Mouse (Mus musculus) heart, postnatal 0 days (tissue): ENCODE measurements at regions not wholly inside any gene's neighbourhood (a gene's known extent, or its start where the extent isn't known, plus 50 kb on each side); places are given as distances from the start of the nearest gene placed in this dataset.

Experiments
- ATAC-seq: fragments of 200-750 bp; cut with Nextera tagmentation; 2 replicates; pipeline ENCODE4 v1.8.0; 2017; ENCODE audit warnings: low read depth, moderate number of reproducible peaks, moderate library complexity; ENCODE audit not compliant: insufficient read depth
- DNase-seq: peaks from one replicate; pipeline ENCODE4 v3.0.0-alpha.2; 2016; ENCODE audit warnings: low spot score
- H3K27ac ChIP-seq: fragments of 300-500 bp; sonication (generic); 2 replicates; pipeline ENCODE4 v1.5.1; 2014; ENCODE audit warnings: low read depth, mild to moderate bottlenecking
- H3K27me3 ChIP-seq: fragments of 300-500 bp; sonication (generic); 2 replicates; pipeline ENCODE4 v1.6.1; 2014; ENCODE audit warnings: low read length, mixed read lengths; ENCODE audit not compliant: control insufficient read depth, insufficient read depth
- H3K36me3 ChIP-seq: fragments of 300-500 bp; sonication (generic); replicated peaks from 2 replicates; pipeline ENCODE4 v1.6.1; 2014; ENCODE audit warnings: low read length, mixed read lengths; ENCODE audit not compliant: control insufficient read depth, insufficient read depth
- H3K4me1 ChIP-seq: fragments of 300-500 bp; sonication (generic); 2 replicates; pipeline ENCODE4 v1.6.1; 2014; ENCODE audit warnings: antibody characterized with exemption; ENCODE audit not compliant: control insufficient read depth, insufficient read depth
- H3K4me2 ChIP-seq: fragments of 300-500 bp; sonication (generic); 2 replicates; pipeline ENCODE4 v1.6.1; 2014; ENCODE audit warnings: low read depth, mild to moderate bottlenecking, low read length, moderate library complexity
- H3K4me3 ChIP-seq: fragments of 300-500 bp; sonication (generic); 2 replicates; pipeline ENCODE4 v1.5.1; 2014; ENCODE audit warnings: low read depth, low read length
- H3K9ac ChIP-seq: fragments of 300-500 bp; sonication (generic); replicated peaks from 2 replicates; pipeline ENCODE4 v1.6.1; 2014; ENCODE audit warnings: low read depth, low read length, mixed read lengths
- H3K9me3 ChIP-seq: fragments of 300-500 bp; sonication (generic); replicated peaks from 2 replicates; pipeline ENCODE4 v1.6.1; 2016; ENCODE audit warnings: low read length; ENCODE audit not compliant: control insufficient read depth
- CTCF ChIP-seq: IDR thresholded peaks from 2 replicates; pipeline ENCODE4 v1.5.1; 2016; ENCODE audit warnings: antibody characterized with exemption, control low read depth, low read depth
- EP300 ChIP-seq: IDR thresholded peaks from 2 replicates; pipeline ENCODE4 v1.6.1; 2016; ENCODE audit warnings: antibody characterized with exemption, low read depth
- WGBS: fragments of 180-500 bp; shearing (Covaris S2); extraction: QIAGEN DNeasy Blood & Tissue Kit; methylation state at CpG from one replicate; pipeline ENCODE4 v1.1.7; 2014; 5-methylcytosine and 5-hydroxymethylcytosine counted together

- 76% methylated on average over 5 of the region's 5 CpGs for WGBS
Observed at GRCm38 (mm10) chr9:87524890-87525684, 206.0 kb downstream of the Tbx18 start.

GRCm38 (mm10) chr9:87510683-87511082 lies 220.4 kb downstream of the Tbx18 start:
- H3K4me1 ChIP-seq, result no peaks in the 10 kb centered on the region
- 64% methylated on average over 4 of the region's 4 CpGs for WGBS
- H3K4me3 ChIP-seq, result no peak overlapping the region
- TF ChIP-seq CTCF (no peak), EP300 (no peak)
- no peak overlapping the region for H3K4me2 ChIP-seq
- H3K9ac ChIP-seq, result no peak overlapping the region
- no peaks in the 10 kb centered on the region for H3K9me3 ChIP-seq
- no peaks in the 10 kb centered on the region for H3K27me3 ChIP-seq
- H3K36me3 ChIP-seq, result no peaks in the 10 kb centered on the region
- DNase-seq (no peak), ATAC-seq (no peak)
- no peak overlapping the region for H3K27ac ChIP-seq

More at GRCm38 (mm10) chr9:87524890-87525684, 206.0 kb downstream of the Tbx18 start:
- H3K9ac ChIP-seq, result no peak overlapping the region
- TF ChIP-seq CTCF (no peak), EP300 (no peak)
- H3K36me3 ChIP-seq, result no peaks in the 10 kb centered on the region
- no peak overlapping the region for H3K4me2 ChIP-seq
- DNase-seq (no peak), ATAC-seq (no peak)
- H3K9me3 ChIP-seq, result no peaks in the 10 kb centered on the region
- no peak overlapping the region for H3K27ac ChIP-seq
- no peak overlapping the region for H3K4me3 ChIP-seq
- H3K27me3 ChIP-seq, result no peaks in the 10 kb centered on the region
- H3K4me1 ChIP-seq, result no peaks in the 10 kb centered on the region

GRCm38 (mm10) chr9:87504673-87505385 lies 226.2 kb downstream of the Tbx18 start:
- no peak overlapping the region for H3K27ac ChIP-seq
- no peak overlapping the region for H3K4me3 ChIP-seq
- no peak overlapping the region for H3K9ac ChIP-seq
- ATAC-seq (no peak), DNase-seq (no peak)
- H3K9me3 ChIP-seq, result no peaks in the 10 kb centered on the region
- TF ChIP-seq EP300 (no peak), CTCF (no peak)
- H3K4me2 ChIP-seq, result no peak overlapping the region
- 60% methylated on average over 10 of the region's 10 CpGs for WGBS
- no peaks in the 10 kb centered on the region for H3K36me3 ChIP-seq
- no peaks in the 10 kb centered on the region for H3K4me1 ChIP-seq
- no peaks in the 10 kb centered on the region for H3K27me3 ChIP-seq

GRCm38 (mm10) chr9:87464141-87464540 lies 208.8 kb upstream of the Cep162 start:
- DNase-seq (no peak), ATAC-seq (no peak)
- WGBS, result 75% methylated on average over 3 of the region's 3 CpGs
- H3K4me2 ChIP-seq, result no peak overlapping the region
- H3K4me3 ChIP-seq, result no peak overlapping the region
- H3K27ac ChIP-seq, result no peak overlapping the region
- H3K27me3 ChIP-seq, result no peaks in the 10 kb centered on the region
- H3K9me3 ChIP-seq, result no peaks in the 10 kb centered on the region
- no peaks in the 10 kb centered on the region for H3K36me3 ChIP-seq
- TF ChIP-seq CTCF, result no peak
- no peaks in the 10 kb centered on the region for H3K4me1 ChIP-seq
- H3K9ac ChIP-seq, result no peak overlapping the region

DNA sequence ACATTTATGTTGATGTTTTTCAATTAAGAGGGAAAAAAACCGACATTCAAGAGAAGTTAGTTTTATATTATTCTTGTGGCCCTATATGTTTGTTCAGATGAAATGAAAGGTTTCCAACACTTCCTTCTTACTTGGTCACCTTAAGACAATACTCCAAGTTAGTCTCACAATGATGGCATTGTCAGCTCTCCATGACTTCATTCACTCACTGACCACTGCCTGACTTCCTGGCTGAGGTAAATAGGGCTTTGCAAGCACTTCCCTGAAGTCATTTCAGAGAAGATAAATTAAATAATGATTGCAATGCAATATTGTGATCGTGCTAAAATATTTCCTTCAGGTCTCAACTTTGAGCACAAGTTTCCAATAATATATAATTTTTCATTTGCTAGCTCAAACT lies 197.9 kb upstream of the Cep162 start:
- no peaks in the 10 kb centered on the region for H3K36me3 ChIP-seq
- H3K4me1 ChIP-seq, result no peaks in the 10 kb centered on the region
- WGBS, result 71% methylated on average over 2 of the region's 2 CpGs
- H3K9me3 ChIP-seq, result no peaks in the 10 kb centered on the region
- no peak overlapping the region for H3K9ac ChIP-seq
- no peaks in the 10 kb centered on the region for H3K27me3 ChIP-seq
- no peak overlapping the region for H3K4me2 ChIP-seq
- no peak for DNase-seq
- H3K4me3 ChIP-seq, result no peak overlapping the region
- ATAC-seq, result no peak
- H3K27ac ChIP-seq, result no peak overlapping the region
- TF ChIP-seq EP300 (no peak), CTCF (no peak)
